Mouse (Mus musculus) 416B (cell line): ENCODE measurements around the gene Auts2.

ENCODE experiments used
- DNase-seq: peaks from one replicate; pipeline ENCODE4 v3.0.0; 2011; ENCODE audit warnings: low read depth

Auts2 gene

DNA sequence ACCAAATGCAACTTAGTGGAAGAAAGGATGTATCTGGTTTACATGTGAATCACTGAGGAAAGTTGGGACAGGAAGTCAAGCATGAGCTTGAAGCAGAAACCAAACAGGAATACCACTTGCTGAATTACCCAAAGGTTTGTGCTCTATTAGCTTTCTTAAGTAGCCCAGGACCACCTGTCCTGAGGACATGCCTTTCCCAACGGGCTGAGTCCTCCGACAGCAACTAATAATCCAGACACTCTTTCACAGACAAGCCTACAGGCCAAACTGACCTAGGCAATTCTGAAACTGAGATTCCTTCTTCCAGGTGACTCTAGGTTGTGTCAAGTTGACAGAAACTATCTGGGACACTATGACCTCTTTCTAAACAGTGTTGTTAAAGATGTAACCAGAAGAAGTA, 44.2 kb downstream of the Auts2 start:
- no peak for DNase-seq

- DNase-seq, result no peak
Observed at GRCm38 (mm10) chr5:132498045-132498444, 45.1 kb downstream of the Auts2 start.

DNA sequence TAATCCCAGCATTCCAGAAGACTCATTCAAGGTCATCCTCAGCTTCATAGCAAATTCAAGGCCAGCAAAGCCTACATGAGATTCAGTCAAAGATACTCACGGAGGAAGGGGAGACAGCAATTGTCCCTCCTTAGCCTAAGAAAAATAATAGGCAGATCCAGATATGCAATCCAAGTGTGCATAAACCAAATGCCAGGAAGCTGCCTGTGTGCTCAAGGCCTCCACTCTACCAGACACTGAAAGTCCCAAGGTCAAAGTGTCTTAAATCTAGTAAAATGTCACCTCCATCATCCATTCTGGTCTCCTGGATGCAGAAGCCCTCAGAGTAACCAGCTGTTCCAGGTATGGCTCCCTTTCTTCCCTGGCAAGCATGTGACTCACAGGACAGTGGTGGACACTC, 50.4 kb downstream of the Auts2 start:
- DNase-seq, result no peak

DNA sequence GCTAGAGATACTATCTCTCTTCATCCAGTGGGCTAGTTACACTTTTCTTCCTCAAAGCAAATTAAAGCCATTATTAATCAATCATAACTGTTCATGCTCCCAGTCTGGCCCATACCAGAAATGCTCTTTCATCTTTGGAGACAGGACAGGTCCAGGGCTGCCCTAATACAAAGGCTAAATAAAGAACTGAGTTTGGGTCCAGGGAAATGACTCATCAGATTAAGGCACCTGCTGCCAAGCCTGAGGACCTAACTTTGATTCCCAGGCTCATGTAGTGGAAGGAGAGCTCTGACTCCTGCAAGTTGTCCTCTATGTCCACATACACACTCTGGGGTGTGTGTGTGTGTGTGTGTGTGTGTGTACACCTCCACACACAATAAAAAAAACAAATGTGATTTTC, 51.1 kb downstream of the Auts2 start:
- no peak for DNase-seq

GRCm38 (mm10) chr5:132491508-132491907, 51.6 kb downstream of the Auts2 start:
- no peak for DNase-seq

DNA sequence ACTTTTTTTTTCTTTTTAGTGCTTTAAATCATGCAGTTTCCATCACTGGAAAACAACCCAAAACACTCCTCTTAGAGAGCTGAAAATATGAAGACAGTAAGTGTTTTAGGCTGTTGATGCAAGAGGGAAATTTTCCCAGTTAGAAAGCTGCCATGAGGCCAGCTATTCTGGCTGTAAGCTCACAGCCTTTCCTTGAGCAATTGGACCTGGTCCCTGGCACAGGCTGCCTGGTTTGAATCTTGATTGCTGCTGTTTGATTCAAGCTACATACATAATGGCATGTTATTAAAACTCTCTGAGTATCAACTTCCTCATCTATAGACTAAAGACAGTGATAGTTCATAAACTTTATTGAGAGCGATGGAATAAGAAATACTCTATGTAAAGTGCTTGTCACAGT, 52.8 kb downstream of the Auts2 start:
- no peak for DNase-seq

- no peak for DNase-seq
Observed at GRCm38 (mm10) chr5:132489736-132490313, 53.3 kb downstream of the Auts2 start.

GRCm38 (mm10) chr5:132486831-132487230, 56.3 kb downstream of the Auts2 start:
- no peak for DNase-seq

- DNase-seq, result no peak
Observed at GRCm38 (mm10) chr5:132485994-132486393, 57.1 kb downstream of the Auts2 start.

DNA sequence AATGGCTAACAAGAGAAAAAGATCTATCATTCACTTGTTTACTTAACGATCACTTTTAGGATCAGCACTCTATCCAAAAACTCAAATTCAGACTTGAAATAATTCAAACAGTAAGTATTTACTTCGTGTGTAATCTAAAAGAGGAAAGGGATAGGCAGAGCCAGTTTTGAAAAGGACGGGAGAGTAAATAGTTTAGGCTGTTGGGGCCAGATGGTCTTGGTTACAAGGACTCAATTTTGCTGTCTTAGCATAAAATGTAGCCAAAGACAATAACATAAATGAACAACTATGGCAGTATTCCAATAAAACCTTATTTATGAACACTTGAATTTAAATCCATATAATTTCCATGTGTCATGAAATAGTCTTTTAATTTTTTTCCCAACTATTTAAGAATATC, 57.7 kb downstream of the Auts2 start:
- DNase-seq, result no peak

DNA sequence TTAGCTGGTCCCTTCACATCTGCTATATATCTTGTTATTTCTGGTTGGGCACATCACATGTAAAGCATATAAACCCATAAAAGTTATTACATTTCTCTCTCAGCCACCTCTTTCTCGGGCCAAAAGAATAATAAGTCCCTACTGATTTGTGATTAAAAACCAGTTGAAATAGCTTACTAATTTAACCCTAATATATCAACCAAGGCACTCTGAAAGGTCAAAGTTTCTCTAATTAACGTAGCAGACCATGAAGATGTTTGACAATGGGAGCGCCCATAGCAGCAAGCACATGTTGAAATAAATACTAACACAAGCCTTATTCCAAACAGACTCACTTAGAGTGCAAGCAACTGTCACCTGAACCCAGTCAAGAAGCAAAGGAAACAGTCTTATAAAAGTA, 61.7 kb downstream of the Auts2 start:
- no peak for DNase-seq

- DNase-seq, result no peak
Observed at GRCm38 (mm10) chr5:132480461-132480860, 62.7 kb downstream of the Auts2 start.

GRCm38 (mm10) chr5:132479227-132479857, 63.8 kb downstream of the Auts2 start:
- no peak for DNase-seq

- no peak for DNase-seq
Observed at GRCm38 (mm10) chr5:132477533-132477932, 65.6 kb downstream of the Auts2 start.

GRCm38 (mm10) chr5:132472905-132473321, 70.2 kb downstream of the Auts2 start:
- no peak for DNase-seq

DNA sequence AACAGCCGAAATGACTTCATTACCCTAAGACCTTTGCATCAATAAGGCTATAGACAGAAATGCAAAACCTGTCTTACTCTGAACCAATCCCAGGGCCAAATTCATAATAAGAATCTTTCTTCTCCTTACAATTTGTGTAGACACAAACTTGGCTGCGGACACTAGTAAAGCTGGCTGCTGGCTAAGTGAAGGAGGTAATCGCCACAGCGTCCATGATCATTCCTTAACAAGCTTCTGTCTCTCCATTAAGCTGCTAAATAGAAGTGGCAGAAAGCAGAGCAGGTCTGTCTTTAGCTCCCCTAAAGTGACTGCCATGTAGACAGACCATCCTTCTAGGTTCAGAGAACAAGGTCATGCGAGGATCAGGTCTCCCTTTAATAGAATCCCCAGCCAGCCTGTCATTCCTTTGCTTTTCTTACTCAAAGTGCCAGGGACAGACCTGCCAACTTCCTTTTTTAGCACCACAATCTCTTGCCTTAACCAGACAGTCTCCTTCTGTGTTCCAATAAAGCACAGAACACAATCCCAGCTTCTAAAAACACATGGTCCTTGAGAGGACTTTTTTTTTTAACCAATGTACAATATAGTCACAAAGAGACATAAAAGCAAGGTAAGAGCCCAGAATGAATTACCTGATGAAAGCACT, 70.8 kb downstream of the Auts2 start:
- DNase-seq, result no peak

DNA sequence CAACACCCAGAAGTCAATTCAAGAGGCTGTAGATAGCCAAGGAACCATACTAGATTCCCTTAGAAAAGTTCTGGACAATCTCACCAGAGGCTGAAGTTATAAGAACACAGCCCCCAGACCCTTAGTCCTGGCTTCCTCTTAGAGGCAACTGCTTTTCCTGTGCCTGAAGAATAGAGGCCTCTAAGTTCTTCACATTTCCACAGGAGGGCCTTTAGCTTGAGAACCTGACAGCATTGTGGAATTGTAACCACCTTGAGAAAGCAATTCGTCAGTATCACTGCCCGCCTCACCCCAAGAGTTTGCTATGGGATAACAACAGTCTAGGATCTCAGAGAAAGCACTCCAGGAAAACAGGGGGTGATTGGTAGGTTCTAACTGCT, 75.8 kb downstream of the Auts2 start:
- DNase-seq, result no peak

DNA sequence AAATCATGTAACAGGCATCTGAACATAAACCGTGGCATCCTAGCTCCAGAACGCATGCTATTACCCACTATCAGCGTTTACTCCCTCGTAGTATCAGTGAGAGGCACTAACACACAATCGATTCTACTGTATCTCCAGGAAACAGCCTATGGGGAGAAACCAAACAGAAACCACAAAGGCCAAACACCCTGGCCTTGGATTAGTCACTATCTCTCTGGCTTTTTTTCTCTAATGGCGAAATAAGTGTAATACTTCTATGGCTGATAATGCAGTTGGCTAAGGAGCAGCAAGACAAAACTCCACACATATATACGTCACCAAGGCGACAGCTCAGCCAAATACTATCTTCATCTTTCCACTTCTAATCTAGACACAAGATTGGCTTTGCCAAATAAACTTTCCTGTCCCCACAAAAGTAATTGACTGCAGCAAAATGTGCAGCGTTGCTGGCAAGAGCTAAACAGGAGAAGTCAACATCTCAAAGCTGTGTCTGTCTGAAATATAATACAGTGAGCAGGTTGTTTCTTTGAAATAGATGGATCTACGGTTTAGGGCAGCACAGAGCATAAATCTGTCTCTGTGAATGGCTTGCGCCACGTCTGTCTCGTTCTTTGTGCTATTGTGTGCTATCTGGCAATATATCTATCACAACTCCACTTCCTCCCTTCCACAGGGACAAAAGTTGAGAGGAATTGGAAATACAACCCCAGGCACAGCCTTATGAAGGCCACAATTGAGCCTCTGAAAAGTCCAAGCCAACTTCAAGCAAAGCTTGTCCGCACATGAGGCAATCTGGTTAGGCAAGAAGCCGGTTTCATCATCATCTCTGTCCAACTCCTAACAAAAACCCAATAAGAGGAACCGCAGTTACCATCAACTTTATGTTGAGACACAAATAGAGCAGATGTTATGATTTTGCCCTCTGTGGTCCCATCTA, 76.4 kb downstream of the Auts2 start:
- DNase-seq, result peak; percentile 55

- no peak for DNase-seq
Observed at GRCm38 (mm10) chr5:132462560-132462959, 80.6 kb downstream of the Auts2 start.

GRCm38 (mm10) chr5:132458498-132458897, 84.6 kb downstream of the Auts2 start:
- DNase-seq, result no peak

DNA sequence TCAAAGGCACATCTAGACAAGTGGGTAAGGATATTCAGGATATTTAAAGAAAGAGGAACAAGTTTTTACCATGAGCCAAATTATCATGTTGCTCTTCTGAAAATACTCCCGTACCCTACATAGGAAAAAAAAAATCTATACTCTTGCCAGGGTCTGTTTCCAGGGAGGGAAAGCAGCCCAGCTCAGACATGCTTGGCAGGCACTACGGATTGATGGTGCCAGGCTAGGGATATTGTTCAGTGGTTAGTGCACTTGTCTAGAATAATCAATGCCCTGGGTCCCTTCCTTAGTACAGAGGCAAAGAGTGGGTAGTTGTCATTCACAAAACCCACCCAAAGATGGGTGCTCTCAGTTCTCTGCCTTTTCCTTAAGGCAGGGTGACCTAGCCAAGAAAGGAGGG, 90.8 kb downstream of the Auts2 start:
- DNase-seq, result no peak

DNA sequence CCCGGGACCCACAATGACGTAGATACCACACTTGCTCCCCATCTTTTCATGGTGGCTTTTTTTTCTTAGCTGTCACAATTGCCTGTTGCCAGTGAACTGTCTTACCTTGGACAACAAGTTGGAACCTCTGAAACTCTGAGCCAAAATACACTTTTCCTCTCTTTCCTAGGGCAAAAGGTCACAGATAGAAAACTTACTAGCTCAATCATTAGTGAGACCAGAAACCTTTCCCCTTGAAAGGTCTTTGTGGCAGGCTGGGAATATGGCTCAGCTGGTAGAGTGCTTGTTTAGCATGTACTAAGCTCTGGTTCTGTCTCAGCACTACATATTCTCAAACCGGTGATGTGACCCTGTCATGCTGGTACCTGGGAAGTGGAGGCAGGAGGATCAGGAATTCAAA, 93.1 kb downstream of the Auts2 start:
- no peak for DNase-seq
